Mouse (Mus musculus) liver, embryonic 13.5 days (tissue): ENCODE data around the gene Mctp2. TPM values are rescaled to one million over a fixed set of nuclear protein-coding genes. Genes with fewer than 3 reads are reported as not detected.

ENCODE experiments used
- ATAC-seq: fragments of 200-750 bp; cut with Nextera tagmentation; 2 replicates; pipeline ENCODE4 v1.8.0; 2017; ENCODE audit warnings: low read depth, mild to moderate bottlenecking, moderate number of reproducible peaks, moderate library complexity
- DNase-seq: peaks from one replicate; pipeline ENCODE4 v3.0.0; 2022
- H3K27ac ChIP-seq: fragments of 300-500 bp; sonication (generic); 2 replicates; pipeline ENCODE4 v1.5.1; 2015; ENCODE audit warnings: moderate library complexity, mild to moderate bottlenecking, inconsistent platforms
- H3K27me3 ChIP-seq: fragments of 300-500 bp; sonication (generic); 2 replicates; pipeline ENCODE4 v1.6.1; 2015; ENCODE audit warnings: mild to moderate bottlenecking, inconsistent platforms
- H3K36me3 ChIP-seq: fragments of 300-500 bp; sonication (generic); 2 replicates; pipeline ENCODE4 v1.6.1; 2015; ENCODE audit warnings: mild to moderate bottlenecking, inconsistent platforms
- H3K4me1 ChIP-seq: fragments of 300-500 bp; sonication (generic); replicated peaks from 2 replicates; pipeline ENCODE4 v1.6.1; 2015; ENCODE audit warnings: inconsistent platforms
- H3K4me2 ChIP-seq: fragments of 300-500 bp; sonication (generic); 2 replicates; pipeline ENCODE4 v1.6.1; 2015; ENCODE audit warnings: inconsistent platforms, mild to moderate bottlenecking, moderate library complexity
- H3K4me3 ChIP-seq: fragments of 300-500 bp; sonication (generic); replicated peaks from 2 replicates; pipeline ENCODE4 v1.5.1; 2015; ENCODE audit warnings: mild to moderate bottlenecking, inconsistent platforms
- H3K9ac ChIP-seq: fragments of 300-500 bp; sonication (generic); 2 replicates; pipeline ENCODE4 v1.6.1; 2015; ENCODE audit warnings: mild to moderate bottlenecking, inconsistent platforms
- H3K9me3 ChIP-seq: fragments of 300-500 bp; sonication (generic); replicated peaks from 2 replicates; pipeline ENCODE4 v1.6.1; 2016; ENCODE audit warnings: inconsistent platforms
- WGBS: fragments of 180-500 bp; shearing (Covaris S2); methylation state at CpG from one replicate; pipeline ENCODE4 v1.1.7; 2015; ENCODE audit not compliant: insufficient replicate concordance; 5-methylcytosine and 5-hydroxymethylcytosine counted together
- polyA plus RNA-seq: library from polyadenylated mRNA; unstranded; fragments of >200 nt; fragmentation: Nextera tagmentation; extraction: Ambion mirVana; gene quantifications from 2 replicates; pipeline ENCODE4 v1.2.1, GENCODE M21; 2015

Gene Mctp2
- polyA plus RNA-seq, 1 experiment from 2014 or later: 0.15 TPM

DNA sequence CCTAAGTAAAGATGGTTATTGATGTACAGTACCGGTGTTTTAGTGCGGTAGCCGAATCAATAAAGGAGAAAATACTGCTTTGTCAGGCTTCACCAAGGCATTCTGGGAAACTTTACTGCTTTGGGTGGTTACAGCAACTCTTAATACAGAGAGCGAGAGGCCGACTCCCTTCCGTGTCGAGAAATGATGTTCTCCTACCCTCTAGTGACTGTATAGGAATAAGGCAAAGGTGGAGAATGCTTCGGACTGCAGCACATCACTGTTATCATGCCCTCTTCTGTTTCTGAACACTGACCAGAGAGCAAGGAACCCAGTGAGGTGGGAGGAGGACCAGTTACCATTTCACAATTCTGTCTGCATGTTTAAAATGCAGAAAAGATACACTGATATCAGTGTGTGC, 83.9 kb downstream of the Mctp2 start:
- Histone ChIP-seq H3K27ac (no peak overlapping the region), H3K4me2 (no peak overlapping the region), H3K27me3 (no peaks in the 10 kb centered on the region), H3K36me3 (no peaks in the 10 kb centered on the region), H3K4me3 (no peak overlapping the region), H3K9ac (no peak overlapping the region), H3K4me1 (no peaks in the 10 kb centered on the region), H3K9me3 (no peaks in the 10 kb centered on the region)
- no peak for ATAC-seq
- DNase-seq: no peak
- 74% methylated on average over 8 of the region's 8 CpGs for WGBS

DNA sequence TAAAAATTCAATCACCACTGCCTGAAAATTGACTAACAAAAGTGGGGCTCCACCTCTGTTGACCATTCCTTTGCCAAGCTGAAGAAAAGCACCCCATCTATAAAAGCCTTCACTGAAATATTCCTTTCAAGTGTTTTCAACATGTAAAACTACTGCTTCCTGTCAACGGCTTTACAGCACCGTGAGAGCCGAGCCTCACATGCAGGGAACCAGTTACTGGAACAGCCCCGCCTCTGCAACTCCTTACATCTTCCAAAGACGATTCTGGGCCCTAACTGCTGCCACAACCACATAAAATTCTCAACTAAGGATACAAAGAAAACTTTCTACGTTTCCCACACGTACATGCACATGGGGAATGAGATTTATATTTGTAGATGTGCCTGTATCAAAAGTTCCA, 88.4 kb downstream of the Mctp2 start:
- 51% methylated on average over 7 of the region's 7 CpGs for WGBS
- no peak for DNase-seq

DNA sequence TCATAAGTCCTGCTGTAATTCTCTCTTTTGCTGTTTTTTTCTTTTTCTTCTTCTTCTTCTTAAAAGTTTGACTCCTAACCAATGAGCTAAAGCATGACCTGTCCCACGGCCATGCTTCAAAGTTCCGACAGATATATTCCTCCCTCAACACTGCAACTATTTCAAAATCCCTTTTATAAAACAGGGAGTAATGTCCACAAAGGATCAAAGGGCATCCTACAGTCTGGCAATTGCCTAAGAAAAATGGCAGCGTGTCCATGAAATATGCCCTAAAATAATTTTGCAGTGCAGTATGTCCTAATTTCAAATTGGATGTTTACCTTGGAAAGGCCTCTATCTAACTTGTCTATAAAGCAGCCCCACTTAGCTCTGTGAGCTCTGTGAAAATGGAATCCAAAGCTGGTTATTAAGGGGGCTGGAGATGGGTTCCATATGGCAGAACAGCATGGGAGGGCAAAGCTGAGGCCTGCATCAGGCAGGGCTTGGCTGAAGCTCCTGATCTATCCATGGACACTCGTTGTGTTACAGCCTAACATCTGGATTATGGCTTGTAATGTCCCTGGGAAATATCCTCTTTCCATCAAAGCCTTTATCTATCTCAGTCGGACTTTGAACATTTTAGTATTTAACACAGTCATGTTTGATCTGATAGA, 90.7 kb downstream of the Mctp2 start:
- no peak overlapping the region for H3K9ac ChIP-seq
- H3K4me2 ChIP-seq: no peak overlapping the region
- no peak overlapping the region for H3K27ac ChIP-seq
- ATAC-seq (no peak), DNase-seq (no peak)
- H3K27me3 ChIP-seq: no peaks in the 10 kb centered on the region
- no peaks in the 10 kb centered on the region for H3K36me3 ChIP-seq
- H3K4me3 ChIP-seq: no peak overlapping the region
- no peaks in the 10 kb centered on the region for H3K9me3 ChIP-seq
- H3K4me1 ChIP-seq: no peaks in the 10 kb centered on the region
- 62% methylated on average over 5 of the region's 5 CpGs for WGBS

More for the DNA sequence above, 88.4 kb downstream of the Mctp2 start:
- no peaks in the 10 kb centered on the region for H3K27me3 ChIP-seq
- no peak overlapping the region for H3K9ac ChIP-seq
- H3K27ac ChIP-seq: no peak overlapping the region
- no peak overlapping the region for H3K4me3 ChIP-seq
- ATAC-seq: no peak
- H3K9me3 ChIP-seq: no peaks in the 10 kb centered on the region
- no peaks in the 10 kb centered on the region for H3K36me3 ChIP-seq
- no peak overlapping the region for H3K4me2 ChIP-seq
- H3K4me1 ChIP-seq: no peaks in the 10 kb centered on the region

- DNase-seq: no peak
- Histone ChIP-seq H3K9ac (no peak overlapping the region), H3K36me3 (no peaks in the 10 kb centered on the region), H3K27ac (no peak overlapping the region), H3K4me2 (no peak overlapping the region), H3K27me3 (no peaks in the 10 kb centered on the region), H3K4me1 (no peaks in the 10 kb centered on the region), H3K9me3 (no peaks in the 10 kb centered on the region), H3K4me3 (no peak overlapping the region)
- ATAC-seq: no peak
- 75% methylated on average over 5 of the region's 5 CpGs for WGBS
Measured at GRCm38 (mm10) chr7:72210201-72210600, 96.2 kb downstream of the Mctp2 start.

- WGBS: 77% methylated on average over 5 of the region's 5 CpGs
- no peak for ATAC-seq
- no peak overlapping the region for H3K27ac ChIP-seq
Measured at GRCm38 (mm10) chr7:72209296-72209695, 97.1 kb downstream of the Mctp2 start.

GRCm38 (mm10) chr7:72206841-72207240, 99.6 kb downstream of the Mctp2 start:
- no peaks in the 10 kb centered on the region for H3K27me3 ChIP-seq
- H3K36me3 ChIP-seq: no peaks in the 10 kb centered on the region
- no peaks in the 10 kb centered on the region for H3K4me1 ChIP-seq
- no peak for DNase-seq
- H3K4me2 ChIP-seq: no peak overlapping the region
- no peak overlapping the region for H3K27ac ChIP-seq
- no peak for ATAC-seq
- no peak overlapping the region for H3K4me3 ChIP-seq
- 39% methylated on average over 6 of the region's 6 CpGs for WGBS
- H3K9me3 ChIP-seq: no peaks in the 10 kb centered on the region
- no peak overlapping the region for H3K9ac ChIP-seq

More at GRCm38 (mm10) chr7:72209296-72209695, 97.1 kb downstream of the Mctp2 start:
- no peaks in the 10 kb centered on the region for H3K4me1 ChIP-seq
- no peak overlapping the region for H3K9ac ChIP-seq
- no peak for DNase-seq
- H3K27me3 ChIP-seq: no peaks in the 10 kb centered on the region
- no peak overlapping the region for H3K4me2 ChIP-seq
- no peaks in the 10 kb centered on the region for H3K36me3 ChIP-seq
- H3K4me3 ChIP-seq: no peak overlapping the region
- H3K9me3 ChIP-seq: no peaks in the 10 kb centered on the region

- H3K4me3 ChIP-seq: no peak overlapping the region
- no peak for ATAC-seq
- no peaks in the 10 kb centered on the region for H3K9me3 ChIP-seq
- DNase-seq: no peak
- H3K4me1 ChIP-seq: no peaks in the 10 kb centered on the region
- H3K27ac ChIP-seq: no peak overlapping the region
- H3K36me3 ChIP-seq: no peaks in the 10 kb centered on the region
- H3K4me2 ChIP-seq: no peak overlapping the region
- WGBS: 74% methylated on average over 1 of the region's 1 CpGs
- no peaks in the 10 kb centered on the region for H3K27me3 ChIP-seq
- H3K9ac ChIP-seq: no peak overlapping the region
Measured at GRCm38 (mm10) chr7:72195709-72196108, 110.7 kb downstream of the Mctp2 start.

DNA sequence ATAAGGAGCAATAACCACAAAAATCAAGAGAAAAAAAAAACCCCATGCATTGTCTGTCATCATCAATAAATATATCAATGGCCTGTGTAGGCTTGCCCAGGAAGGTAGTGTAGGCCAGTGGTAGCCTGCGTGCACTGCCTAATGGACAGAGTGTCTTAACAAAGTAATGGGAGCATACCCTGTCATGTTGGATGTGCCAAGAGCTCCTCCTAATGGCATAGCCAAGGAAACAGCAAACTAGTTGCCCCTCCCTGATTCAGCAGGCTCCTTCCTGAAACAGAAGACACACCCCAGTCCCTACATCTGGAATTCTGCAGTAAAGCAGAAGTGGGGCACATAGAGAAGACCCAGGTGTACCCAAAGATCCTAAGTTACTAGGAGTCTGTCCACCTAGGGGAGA, 113.1 kb downstream of the Mctp2 start:
- Histone ChIP-seq H3K27ac (no peak overlapping the region), H3K4me2 (no peak overlapping the region), H3K4me3 (no peak overlapping the region), H3K36me3 (no peaks in the 10 kb centered on the region), H3K4me1 (no peaks in the 10 kb centered on the region), H3K27me3 (no peaks in the 10 kb centered on the region), H3K9me3 (no peaks in the 10 kb centered on the region), H3K9ac (no peak overlapping the region)
- 61% methylated on average over 1 of the region's 1 CpGs for WGBS
- DNase-seq (no peak), ATAC-seq (no peak)

- no peaks in the 10 kb centered on the region for H3K4me1 ChIP-seq
- no peaks in the 10 kb centered on the region for H3K36me3 ChIP-seq
- H3K9me3 ChIP-seq: no peaks in the 10 kb centered on the region
- ATAC-seq: no peak
- H3K27ac ChIP-seq: no peak overlapping the region
- no peak overlapping the region for H3K9ac ChIP-seq
- 59% methylated on average over 5 of the region's 5 CpGs for WGBS
- H3K4me3 ChIP-seq: no peak overlapping the region
- no peaks in the 10 kb centered on the region for H3K27me3 ChIP-seq
- DNase-seq: no peak
- no peak overlapping the region for H3K4me2 ChIP-seq
Measured at GRCm38 (mm10) chr7:72181651-72182050, 124.8 kb downstream of the Mctp2 start.

GRCm38 (mm10) chr7:72169320-72169719, 137.1 kb downstream of the Mctp2 start:
- DNase-seq: no peak
- Histone ChIP-seq H3K27ac (no peak overlapping the region), H3K4me2 (no peak overlapping the region), H3K4me1 (no peaks in the 10 kb centered on the region), H3K9ac (no peak overlapping the region), H3K4me3 (no peak overlapping the region), H3K27me3 (no peaks in the 10 kb centered on the region), H3K36me3 (no peaks in the 10 kb centered on the region), H3K9me3 (no peaks in the 10 kb centered on the region)
- 51% methylated on average over 2 of the region's 2 CpGs for WGBS
- no peak for ATAC-seq

DNA sequence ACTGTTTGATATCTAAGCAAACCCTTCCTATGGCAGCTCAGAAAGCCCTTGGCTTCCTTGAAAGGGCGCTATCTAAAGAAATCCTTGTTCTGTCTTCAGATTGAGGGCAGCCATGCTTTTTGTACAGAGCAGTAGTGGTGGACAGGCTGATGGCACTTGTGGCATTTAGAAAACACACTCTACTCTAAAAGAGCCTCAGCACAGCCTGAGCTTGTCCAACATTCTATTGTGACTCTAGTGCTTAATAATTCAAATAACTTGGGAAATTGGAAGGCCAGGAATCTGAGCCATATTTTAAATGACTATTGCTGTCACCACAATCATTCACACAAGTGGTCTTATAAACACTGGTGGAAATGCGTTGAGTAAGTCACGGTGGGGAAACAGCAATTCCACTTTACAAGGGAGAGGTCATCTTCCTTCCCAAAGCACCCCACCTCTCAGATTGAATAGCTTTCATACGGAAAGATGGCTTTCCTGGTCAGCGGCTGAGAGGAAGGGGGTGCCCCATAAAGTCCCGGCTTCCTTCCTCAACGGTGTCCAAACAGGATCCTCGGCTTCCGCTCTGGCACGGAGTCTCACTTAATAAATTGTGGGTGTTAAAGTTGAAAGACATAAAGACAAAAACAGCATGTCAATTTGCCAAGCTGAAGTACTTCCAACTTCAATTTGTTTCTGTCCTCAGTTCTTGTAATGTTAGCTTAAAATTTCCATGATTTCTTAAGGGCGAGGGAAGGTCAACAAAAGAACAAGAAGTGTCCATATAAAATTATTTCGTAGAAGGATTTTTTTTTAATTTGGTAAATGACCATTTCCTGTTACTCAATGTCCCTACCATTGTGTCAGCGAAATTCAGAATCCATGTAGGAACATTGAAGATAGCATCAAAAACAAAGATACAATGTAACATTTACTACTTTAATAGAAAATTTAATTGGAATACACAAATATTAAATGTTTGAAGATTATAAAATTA, 140.4 kb downstream of the Mctp2 start:
- Histone ChIP-seq H3K4me1 (no peaks in the 10 kb centered on the region), H3K9me3 (no peaks in the 10 kb centered on the region), H3K9ac (no peak overlapping the region), H3K4me3 (no peak overlapping the region), H3K27me3 (no peaks in the 10 kb centered on the region), H3K4me2 (no peak overlapping the region), H3K27ac (no peak overlapping the region), H3K36me3 (no peaks in the 10 kb centered on the region)
- WGBS: 32% methylated on average over 13 of the region's 13 CpGs
- no peak for ATAC-seq
- DNase-seq: no peak
